Mouse (Mus musculus): Measurements from ENCODE around the gene Twist1. TPM values are rescaled to one million over a fixed set of nuclear protein-coding genes. Genes with fewer than 3 reads are reported as not detected.

The Twist1 gene
- 12.3 TPM for polyA plus RNA-seq (2021)

GRCm38 (mm10) chr12:33957400-33958240 is at the start of gene Twist1:
TSS of gene Twist1 (plus strand) at chr12:33957671.
- in situ Hi-C loops (cut with MboI; ENCODE audit: low pct_unique_long_range_greater_than_20kb), result loop anchor here (10.0 to 25.0 kb wide), 2 partner anchors 467 to 470 kb away; no protein-coding TSS in a partner anchor
- DNase-seq (ENCODE audit: low read depth, low spot score) (no peak), ATAC-seq (peak; percentile 65)
- CTCF ChIA-PET, result no interaction called here
- H3K27me3 ChIP-seq, result peaks cover 4% of the 10 kb centered on the region
- no peak for TF ChIP-seq CTCF (IDR thresholded peaks at IDR 0.05)
- POLR2A ChIA-PET, result no interaction called here

- in situ Hi-C loops (cut with MboI; ENCODE audit: low pct_unique_long_range_greater_than_20kb), result no loop called here
- POLR2A ChIA-PET, result no interaction called here
Observed at GRCm38 (mm10) chr12:33926751-33927150, 30.7 kb upstream of the Twist1 start.

GRCm38 (mm10) chr12:33927334-33928098 is 30.0 kb upstream of the Twist1 start:
- POLR2A ChIA-PET, result no interaction called here
- no peak for ATAC-seq

More at GRCm38 (mm10) chr12:33926751-33927150, 30.7 kb upstream of the Twist1 start:
- no peak for ATAC-seq
- peaks cover 3% of the 10 kb centered on the region for H3K27me3 ChIP-seq
- TF ChIP-seq CTCF (IDR thresholded peaks at IDR 0.05), result no peak
- no peak for DNase-seq (ENCODE audit: low read depth, low spot score)
- CTCF ChIA-PET, result no interaction called here

GRCm38 (mm10) chr12:33928331-33929192 is 28.9 kb upstream of the Twist1 start, which contains the start of gene Ferd3l:
TSS of gene Ferd3l (plus strand) at chr12:33928425.
- ChIA-PET CTCF (interaction anchor here (1.4 kb wide), 1 partner anchor 15 kb away, joined by 4 read pairs; no protein-coding TSS in a partner anchor), POLR2A (no interaction called here)
- DNase-seq (ENCODE audit: low read depth, low spot score) (no peak), ATAC-seq (no peak)
- in situ Hi-C loops (cut with MboI; ENCODE audit: low pct_unique_long_range_greater_than_20kb), result no loop called here
- TF ChIP-seq CTCF (IDR thresholded peaks at IDR 0.05), result no peak
- peaks cover 3% of the 10 kb centered on the region for H3K27me3 ChIP-seq

More at GRCm38 (mm10) chr12:33927334-33928098, 30.0 kb upstream of the Twist1 start:
- no peak for DNase-seq (ENCODE audit: low read depth, low spot score)
- TF ChIP-seq CTCF (IDR thresholded peaks at IDR 0.05), result no peak
- in situ Hi-C loops (cut with MboI; ENCODE audit: low pct_unique_long_range_greater_than_20kb), result no loop called here
- H3K27me3 ChIP-seq, result peaks cover 3% of the 10 kb centered on the region
- CTCF ChIA-PET, result interaction anchor here (1.4 kb wide), 1 partner anchor 13 kb away, joined by 4 read pairs; no protein-coding TSS in a partner anchor

GRCm38 (mm10) chr12:33952843-33953242 is 4.6 kb upstream of the Twist1 start:
- no peak for TF ChIP-seq CTCF (IDR thresholded peaks at IDR 0.05)
- H3K27me3 ChIP-seq, result no peaks in the 10 kb centered on the region
- DNase-seq (ENCODE audit: low read depth, low spot score), result no peak
- ChIA-PET CTCF (no interaction called here), POLR2A (no interaction called here)
- no peak for ATAC-seq
- in situ Hi-C loops (cut with MboI; ENCODE audit: low pct_unique_long_range_greater_than_20kb), result loop anchor here (10.0 to 25.0 kb wide), 2 partner anchors 466 to 472 kb away; no protein-coding TSS in a partner anchor

- peaks cover 4% of the 10 kb centered on the region for H3K27me3 ChIP-seq
- no peak for DNase-seq (ENCODE audit: low read depth, low spot score)
- TF ChIP-seq CTCF (IDR thresholded peaks at IDR 0.05), result no peak
- POLR2A ChIA-PET, result no interaction called here
- CTCF ChIA-PET, result no interaction called here
- no peak for ATAC-seq
- in situ Hi-C loops (cut with MboI; ENCODE audit: low pct_unique_long_range_greater_than_20kb), result loop anchor here (10.0 to 25.0 kb wide), 2 partner anchors 468 to 470 kb away; no protein-coding TSS in a partner anchor
Observed at GRCm38 (mm10) chr12:33954931-33955565, 2.4 kb upstream of the Twist1 start.

GRCm38 (mm10) chr12:33955606-33956295 is 1.7 kb upstream of the Twist1 start:
- TF ChIP-seq CTCF (IDR thresholded peaks at IDR 0.05), result no peak
- in situ Hi-C loops (cut with MboI; ENCODE audit: low pct_unique_long_range_greater_than_20kb), result loop anchor here (10.0 to 25.0 kb wide), 2 partner anchors 468 to 469 kb away; no protein-coding TSS in a partner anchor
- peaks cover 4% of the 10 kb centered on the region for H3K27me3 ChIP-seq
- ATAC-seq (no peak), DNase-seq (ENCODE audit: low read depth, low spot score) (no peak)
- CTCF ChIA-PET, result no interaction called here
- POLR2A ChIA-PET, result no interaction called here

GRCm38 (mm10) chr12:33956576-33957399 is 683 bp upstream of the Twist1 start:
- in situ Hi-C loops (cut with MboI; ENCODE audit: low pct_unique_long_range_greater_than_20kb), result loop anchor here (10.0 to 25.0 kb wide), 2 partner anchors 468 to 469 kb away; no protein-coding TSS in a partner anchor
- ATAC-seq (peak; percentile 23), DNase-seq (ENCODE audit: low read depth, low spot score) (no peak)
- TF ChIP-seq CTCF (IDR thresholded peaks at IDR 0.05), result no peak
- POLR2A ChIA-PET, result no interaction called here
- peaks cover 4% of the 10 kb centered on the region for H3K27me3 ChIP-seq
- CTCF ChIA-PET, result no interaction called here
